Mouse (Mus musculus) forebrain, embryonic 15.5 days (tissue): ENCODE results near the gene Slc8a2. TPM values are rescaled to one million over a fixed set of nuclear protein-coding genes. Genes with fewer than 3 reads are reported as not detected.

Source experiments
- ATAC-seq: fragments of 200-750 bp; cut with Nextera tagmentation; replicated peaks from 2 replicates; pipeline ENCODE4 v1.8.0; 2017; ENCODE audit warnings: mild to moderate bottlenecking, moderate TSS enrichment, moderate library complexity
- H3K27ac ChIP-seq: fragments of 300-500 bp; sonication (generic); replicated peaks from 2 replicates; pipeline ENCODE4 v1.5.1; 2015; ENCODE audit warnings: mild to moderate bottlenecking, inconsistent platforms
- H3K27me3 ChIP-seq: fragments of 300-500 bp; sonication (generic); 2 replicates; pipeline ENCODE4 v1.6.1; 2015; ENCODE audit warnings: inconsistent platforms
- H3K36me3 ChIP-seq: fragments of 300-500 bp; sonication (generic); 2 replicates; pipeline ENCODE4 v1.6.1; 2015; ENCODE audit warnings: mild to moderate bottlenecking, inconsistent platforms
- H3K4me1 ChIP-seq: fragments of 300-500 bp; sonication (generic); 2 replicates; pipeline ENCODE4 v1.6.1; 2015; ENCODE audit warnings: inconsistent platforms
- H3K4me2 ChIP-seq: fragments of 300-500 bp; sonication (generic); replicated peaks from 2 replicates; pipeline ENCODE4 v1.6.1; 2015; ENCODE audit warnings: mild to moderate bottlenecking, inconsistent platforms
- H3K4me3 ChIP-seq: fragments of 300-500 bp; sonication (generic); 2 replicates; pipeline ENCODE4 v1.5.1; 2015; ENCODE audit warnings: mild to moderate bottlenecking, inconsistent platforms
- H3K9ac ChIP-seq: fragments of 300-500 bp; sonication (generic); replicated peaks from 2 replicates; pipeline ENCODE4 v1.6.1; 2015; ENCODE audit warnings: mild to moderate bottlenecking, inconsistent platforms
- H3K9me3 ChIP-seq: fragments of 300-500 bp; sonication (generic); 2 replicates; pipeline ENCODE4 v1.6.1; 2016; ENCODE audit warnings: inconsistent platforms
- WGBS: fragments of 180-500 bp; shearing (Covaris S2); methylation state at CpG from one replicate; pipeline ENCODE4 v1.1.7; 2015; ENCODE audit warnings: mixed read lengths; 5-methylcytosine and 5-hydroxymethylcytosine counted together
- polyA plus RNA-seq: library from polyadenylated mRNA; unstranded; fragments of >200 nt; fragmentation: Nextera tagmentation; extraction: Ambion mirVana; gene quantifications from 2 replicates; pipeline ENCODE4 v1.2.1, GENCODE M21; 2015

Slc8a2 gene
- polyA plus RNA-seq, 1 experiment from 2014 or later: 1.1 TPM

DNA sequence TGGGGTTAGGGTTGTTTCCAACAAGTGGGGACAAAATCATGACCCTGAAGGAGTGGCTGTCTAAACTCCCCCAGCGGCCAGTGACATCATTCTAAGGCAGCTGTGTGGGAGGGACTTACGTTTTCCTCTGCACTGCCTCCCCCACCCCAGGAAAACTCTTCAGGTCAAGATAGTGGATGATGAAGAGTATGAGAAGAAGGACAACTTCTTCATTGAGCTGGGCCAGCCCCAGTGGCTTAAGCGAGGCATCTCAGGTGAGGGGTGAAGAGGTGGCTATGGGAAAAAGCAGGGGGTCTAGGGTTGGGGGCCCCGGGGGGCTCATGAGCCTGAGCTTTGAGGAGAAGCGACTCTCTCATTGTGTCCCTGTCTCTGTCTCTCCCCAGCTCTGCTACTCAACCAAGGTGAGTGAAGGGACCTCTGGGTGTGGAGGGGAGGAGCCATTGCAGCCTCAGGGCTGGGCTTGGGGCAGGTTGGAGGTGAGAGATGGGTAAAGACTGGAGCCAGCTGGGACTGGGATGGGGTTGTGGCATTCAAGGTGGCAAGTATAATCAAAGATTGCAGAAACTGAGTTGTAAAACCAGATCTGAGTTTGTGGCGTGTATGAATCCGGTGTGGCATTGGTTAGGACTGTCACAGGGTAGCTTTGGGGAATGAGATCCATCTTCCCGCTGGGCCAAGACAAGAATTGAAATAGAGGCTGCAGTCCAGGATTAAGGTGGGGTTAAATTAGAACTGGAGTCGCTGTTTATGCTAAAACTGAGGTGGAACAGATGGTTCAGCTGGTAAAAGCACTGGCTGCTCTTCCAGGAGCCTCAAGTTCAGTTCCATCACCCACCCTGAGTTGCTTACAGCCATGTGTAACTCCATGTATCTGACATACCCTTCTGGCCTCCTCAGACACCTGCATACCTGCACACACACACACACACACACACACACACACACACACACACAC lies 20.8 kb downstream of the Slc8a2 start:
- H3K4me2 ChIP-seq: no peak overlapping the region
- H3K36me3 ChIP-seq: no peaks in the 10 kb centered on the region
- no peak for ATAC-seq
- H3K27ac ChIP-seq: 0 out of 2 replicates have a peak overlapping the region, but pooled peaks have one; percentile 4
- no peak overlapping the region for H3K9ac ChIP-seq
- WGBS: 79% methylated on average over 9 of the region's 9 CpGs
- no peaks in the 10 kb centered on the region for H3K27me3 ChIP-seq
- peaks cover 45% of the 10 kb centered on the region for H3K4me1 ChIP-seq
- H3K9me3 ChIP-seq: no peaks in the 10 kb centered on the region
- no peak overlapping the region for H3K4me3 ChIP-seq

DNA sequence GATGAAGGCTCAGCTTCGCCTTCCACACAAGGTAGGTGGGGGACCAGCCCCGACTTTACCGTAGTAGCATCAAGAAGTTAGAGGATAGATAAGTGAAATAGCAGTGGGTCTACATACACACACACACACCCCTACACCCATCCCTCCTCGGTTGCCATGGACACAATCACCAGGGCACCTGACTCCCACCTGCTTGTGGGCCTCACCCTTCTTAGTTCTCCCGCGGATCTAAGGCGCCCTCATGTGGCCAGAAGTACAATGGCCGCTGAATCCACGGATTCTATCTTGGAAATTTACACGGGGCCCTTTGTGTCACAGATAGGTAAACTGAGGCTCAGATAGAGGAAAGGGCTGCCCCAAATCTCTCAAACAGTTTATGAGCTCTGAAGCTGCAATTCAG lies 23.9 kb downstream of the Slc8a2 start:
- Histone ChIP-seq H3K27ac (peak overlapping the region; percentile 23; the same call in 1 of the 2 replicates), H3K4me3 (no peak overlapping the region), H3K9me3 (no peaks in the 10 kb centered on the region), H3K27me3 (peaks cover 6% of the 10 kb centered on the region; the same call in 1 of the 2 replicates), H3K36me3 (no peaks in the 10 kb centered on the region), H3K9ac (no peak overlapping the region), H3K4me2 (no peak overlapping the region), H3K4me1 (peaks cover 26% of the 10 kb centered on the region)
- ATAC-seq: peak; percentile 82
- 17% methylated on average over 10 of the region's 10 CpGs for WGBS

DNA sequence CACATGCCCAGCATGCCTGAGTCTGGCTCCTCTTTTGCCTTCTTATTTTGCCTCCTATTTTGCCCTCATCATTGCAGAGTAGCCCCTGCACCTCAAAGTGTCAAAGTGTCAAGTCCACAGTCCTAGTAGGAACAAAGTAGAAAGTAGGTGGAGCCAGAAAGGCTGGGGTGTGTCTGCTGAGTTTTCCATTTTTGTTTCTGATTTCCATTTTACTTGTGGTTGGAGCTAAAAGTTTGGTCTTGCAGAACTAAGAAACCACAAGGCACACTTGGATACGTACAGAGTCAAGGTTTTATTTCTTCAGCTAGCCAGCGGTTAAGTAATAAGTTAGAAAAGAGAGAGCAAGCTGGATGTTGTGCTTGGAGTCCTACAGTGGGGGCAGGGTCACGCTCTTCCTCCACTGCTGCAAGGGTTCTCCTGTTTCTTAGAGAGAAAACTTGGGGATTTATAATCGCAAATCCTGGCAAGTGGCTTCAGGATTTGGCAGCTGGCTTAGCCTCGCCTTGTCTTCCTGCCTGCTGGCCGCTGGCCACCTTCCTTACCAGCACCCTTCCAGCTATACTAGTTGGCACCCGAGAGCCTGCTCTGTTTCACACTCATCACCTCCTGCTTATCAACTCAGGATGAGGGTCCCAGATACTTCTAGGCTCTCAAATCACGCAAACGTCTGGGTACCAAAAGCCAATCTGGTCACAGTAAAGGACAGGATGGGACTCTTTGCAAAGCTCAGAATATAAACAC lies 25.7 kb downstream of the Slc8a2 start:
- Histone ChIP-seq H3K4me3 (no peak overlapping the region), H3K4me1 (peaks cover 12% of the 10 kb centered on the region), H3K4me2 (no peak overlapping the region), H3K9me3 (no peaks in the 10 kb centered on the region), H3K27me3 (peaks cover 18% of the 10 kb centered on the region; the same call in 1 of the 2 replicates), H3K27ac (peak overlapping the region; percentile 39; the same call in 1 of the 2 replicates), H3K36me3 (no peaks in the 10 kb centered on the region), H3K9ac (no peak overlapping the region)
- 71% methylated on average over 9 of the region's 9 CpGs for WGBS
- ATAC-seq: no peak; the same call in 1 of the 2 replicates

DNA sequence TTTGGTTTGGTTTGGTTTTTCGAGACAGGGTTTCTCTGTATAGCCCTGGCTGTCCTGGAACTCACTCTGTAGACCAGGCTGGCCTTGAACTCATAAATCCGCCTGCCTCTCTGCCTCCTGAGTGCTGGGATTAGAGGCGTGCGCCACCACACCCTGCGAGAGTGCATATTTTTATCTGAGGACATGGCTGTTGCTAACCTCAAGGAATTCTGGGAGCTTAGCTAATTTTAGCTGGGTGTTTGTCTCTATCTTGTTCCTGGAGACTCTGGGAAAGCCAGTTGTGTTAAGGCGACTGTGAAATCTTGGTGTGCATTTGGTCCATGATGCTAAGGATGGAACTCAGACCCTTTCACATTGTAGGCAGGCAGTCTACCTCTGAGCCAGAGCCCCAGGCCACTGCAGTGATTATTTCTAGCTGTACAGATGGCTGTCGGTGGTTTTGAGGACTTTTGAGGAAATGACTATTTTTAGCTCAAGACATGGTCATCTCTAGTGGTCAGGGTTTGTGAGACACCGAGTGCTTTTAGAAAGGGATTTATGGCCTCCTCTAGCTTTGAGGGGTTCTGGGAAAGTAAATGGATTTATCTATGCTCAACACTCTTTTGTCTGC lies 26.6 kb downstream of the Slc8a2 start:
- Histone ChIP-seq H3K27ac (no peak overlapping the region), H3K36me3 (no peaks in the 10 kb centered on the region), H3K9ac (no peak overlapping the region), H3K4me3 (no peak overlapping the region), H3K4me1 (peaks cover 12% of the 10 kb centered on the region), H3K27me3 (peaks cover 18% of the 10 kb centered on the region; the same call in 1 of the 2 replicates), H3K4me2 (no peak overlapping the region), H3K9me3 (no peaks in the 10 kb centered on the region)
- WGBS: 83% methylated on average over 8 of the region's 8 CpGs
- ATAC-seq: no peak

DNA sequence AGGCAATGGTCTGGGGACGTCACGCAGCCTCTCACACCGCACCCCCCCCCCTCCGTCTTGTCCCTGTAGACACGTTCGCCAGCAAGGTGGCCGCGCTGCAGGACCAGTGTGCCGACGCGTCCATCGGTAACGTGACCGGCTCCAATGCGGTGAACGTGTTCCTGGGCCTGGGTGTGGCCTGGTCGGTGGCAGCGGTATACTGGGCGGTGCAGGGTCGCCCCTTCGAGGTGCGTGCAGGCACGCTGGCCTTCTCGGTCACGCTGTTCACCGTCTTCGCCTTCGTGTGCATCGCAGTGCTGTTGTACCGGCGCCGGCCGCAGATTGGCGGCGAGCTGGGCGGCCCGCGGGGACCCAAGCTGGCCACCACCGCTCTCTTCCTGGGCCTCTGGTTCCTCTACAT lies 29.1 kb downstream of the Slc8a2 start:
- Histone ChIP-seq H3K27me3 (peaks cover 18% of the 10 kb centered on the region; the same call in 1 of the 2 replicates), H3K9me3 (no peaks in the 10 kb centered on the region), H3K36me3 (no peaks in the 10 kb centered on the region), H3K4me2 (peak overlapping the region; percentile 7; the same call in 1 of the 2 replicates), H3K4me3 (0 out of 2 replicates have a peak overlapping the region, but pooled peaks have one; percentile 2), H3K4me1 (peaks cover 9% of the 10 kb centered on the region), H3K27ac (no peak overlapping the region), H3K9ac (no peak overlapping the region)
- ATAC-seq: no peak
- WGBS: 11% methylated on average over 39 of the region's 39 CpGs

DNA sequence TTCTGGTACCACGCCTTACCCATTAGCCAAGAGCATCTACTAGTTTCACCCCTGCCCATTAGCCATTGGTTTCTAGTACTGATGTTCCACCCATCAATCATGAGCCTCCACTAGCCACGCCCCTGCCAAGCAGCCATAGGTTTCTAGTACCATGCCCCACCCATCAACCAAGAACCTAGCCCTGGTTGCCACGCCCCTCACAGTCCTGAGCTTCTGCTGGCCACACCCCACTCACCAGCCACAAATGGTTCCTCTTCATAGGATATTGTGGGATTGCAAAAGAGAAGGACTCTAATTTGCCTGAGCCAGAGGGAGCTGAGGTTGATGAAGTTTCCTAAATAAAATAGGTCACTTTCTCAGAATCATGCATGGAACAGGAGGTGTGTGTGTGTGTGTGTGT lies 31.1 kb downstream of the Slc8a2 start:
- 70% methylated on average over 3 of the region's 3 CpGs for WGBS
- no peak overlapping the region for H3K9ac ChIP-seq
- H3K4me3 ChIP-seq: no peak overlapping the region
- no peaks in the 10 kb centered on the region for H3K4me1 ChIP-seq
- no peak overlapping the region for H3K27ac ChIP-seq
- H3K27me3 ChIP-seq: peaks cover 18% of the 10 kb centered on the region; the same call in 1 of the 2 replicates
- no peaks in the 10 kb centered on the region for H3K9me3 ChIP-seq
- ATAC-seq: no peak
- H3K4me2 ChIP-seq: no peak overlapping the region
- H3K36me3 ChIP-seq: no peaks in the 10 kb centered on the region

GRCm38 (mm10) chr7:16161302-16161701 lies 31.7 kb downstream of the Slc8a2 start:
- Histone ChIP-seq H3K4me1 (no peaks in the 10 kb centered on the region), H3K27me3 (peaks cover 18% of the 10 kb centered on the region; the same call in 1 of the 2 replicates), H3K4me2 (no peak overlapping the region), H3K27ac (no peak overlapping the region), H3K4me3 (no peak overlapping the region), H3K9ac (no peak overlapping the region), H3K9me3 (no peaks in the 10 kb centered on the region), H3K36me3 (no peaks in the 10 kb centered on the region)
- WGBS: 89% methylated on average over 9 of the region's 9 CpGs
- ATAC-seq: no peak

DNA sequence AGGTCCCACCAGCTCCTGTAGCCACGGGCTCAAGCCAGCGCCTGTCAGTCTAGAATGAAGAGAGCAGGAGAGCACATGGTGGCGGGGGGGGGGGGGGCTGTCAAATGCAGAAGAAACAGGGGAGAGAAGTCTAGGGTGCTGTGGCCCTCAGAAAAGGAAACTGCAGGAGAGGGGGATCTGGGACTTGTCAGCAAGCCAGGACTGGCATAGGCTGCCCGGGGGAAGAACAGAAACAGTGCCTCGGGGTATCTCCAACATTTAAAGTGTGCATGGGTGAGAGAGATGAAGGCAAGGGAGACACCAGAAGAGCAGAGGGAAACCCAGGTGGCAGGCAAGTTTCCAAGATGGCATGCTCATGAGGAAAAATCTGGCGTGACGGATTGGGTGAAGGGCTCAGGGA lies 32.4 kb downstream of the Slc8a2 start:
- no peak overlapping the region for H3K4me2 ChIP-seq
- no peak overlapping the region for H3K9ac ChIP-seq
- no peaks in the 10 kb centered on the region for H3K4me1 ChIP-seq
- H3K27me3 ChIP-seq: peaks cover 18% of the 10 kb centered on the region; the same call in 1 of the 2 replicates
- H3K27ac ChIP-seq: no peak overlapping the region
- WGBS: 64% methylated on average over 7 of the region's 7 CpGs
- no peak for ATAC-seq
- H3K9me3 ChIP-seq: no peaks in the 10 kb centered on the region
- no peak overlapping the region for H3K4me3 ChIP-seq
- H3K36me3 ChIP-seq: no peaks in the 10 kb centered on the region

DNA sequence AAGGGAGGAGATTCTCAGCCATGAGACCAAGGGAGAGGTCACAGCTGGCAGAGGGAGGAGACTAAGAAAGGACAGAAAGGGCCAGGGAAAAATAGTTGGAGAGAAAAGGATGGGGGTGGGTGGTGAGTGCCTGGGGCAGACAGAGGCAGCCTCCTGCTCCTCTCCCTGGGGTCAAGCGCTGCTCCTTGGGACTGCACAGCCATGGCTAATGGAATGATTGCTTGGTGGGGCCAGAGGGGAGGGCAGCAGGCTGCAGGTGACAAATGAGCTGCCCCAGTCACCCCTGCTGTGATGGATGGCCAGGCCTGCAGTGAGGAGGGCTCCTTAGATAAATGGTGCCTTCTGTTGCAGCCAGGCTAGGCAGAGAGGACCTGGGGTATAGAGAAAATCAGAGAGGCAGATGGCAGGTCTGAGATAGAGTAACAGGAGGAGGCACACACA lies 42.5 kb downstream of the Slc8a2 start:
- 17% methylated on average over 1 of the region's 1 CpGs for WGBS
- no peaks in the 10 kb centered on the region for H3K27me3 ChIP-seq
- no peak overlapping the region for H3K4me3 ChIP-seq
- 0 out of 2 replicates have a peak, but pooled peaks cover under 1% of the 10 kb centered on the region for H3K36me3 ChIP-seq
- peaks cover 39% of the 10 kb centered on the region for H3K4me1 ChIP-seq
- no peak for ATAC-seq
- H3K9ac ChIP-seq: 0 out of 2 replicates have a peak overlapping the region, but pooled peaks have one; percentile 24
- H3K9me3 ChIP-seq: no peaks in the 10 kb centered on the region
- no peak overlapping the region for H3K27ac ChIP-seq
- H3K4me2 ChIP-seq: no peak overlapping the region

DNA sequence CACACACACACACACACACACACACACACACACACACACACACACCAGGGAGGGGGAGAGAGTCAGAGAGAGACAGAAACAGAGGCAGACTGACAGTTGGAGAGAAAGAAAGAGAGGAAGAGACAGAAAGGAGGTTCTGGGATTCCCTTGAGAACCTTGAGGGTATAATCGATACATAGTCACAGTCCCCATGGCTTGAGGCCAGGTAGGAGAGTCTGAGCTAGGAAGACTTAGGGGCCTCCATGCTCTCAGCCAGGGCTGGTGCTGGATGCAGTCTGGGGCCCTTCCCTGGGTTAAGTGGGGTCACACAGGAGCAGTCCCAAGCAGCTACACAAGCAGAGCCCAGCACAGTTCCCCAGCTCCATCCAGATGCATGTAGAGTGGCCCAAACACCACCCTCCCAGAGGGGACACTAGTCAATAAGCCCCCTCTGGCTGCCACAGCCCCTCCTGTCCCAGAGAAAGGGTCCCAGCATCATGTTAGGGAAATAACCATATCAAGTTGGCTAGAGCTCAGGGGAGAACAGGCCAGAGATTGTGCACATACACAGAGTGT lies 43.0 kb downstream of the Slc8a2 start:
- WGBS: 40% methylated on average over 1 of the region's 1 CpGs
- no peaks in the 10 kb centered on the region for H3K9me3 ChIP-seq
- no peak overlapping the region for H3K4me3 ChIP-seq
- H3K36me3 ChIP-seq: 0 out of 2 replicates have a peak, but pooled peaks cover 3% of the 10 kb centered on the region
- no peak overlapping the region for H3K4me2 ChIP-seq
- H3K27me3 ChIP-seq: no peaks in the 10 kb centered on the region
- H3K4me1 ChIP-seq: peaks cover 41% of the 10 kb centered on the region
- no peak overlapping the region for H3K27ac ChIP-seq
- ATAC-seq: no peak
- H3K9ac ChIP-seq: no peak overlapping the region

- WGBS: 38% methylated on average over 5 of the region's 5 CpGs
- no peaks in the 10 kb centered on the region for H3K9me3 ChIP-seq
- H3K36me3 ChIP-seq: 0 out of 2 replicates have a peak, but pooled peaks cover 3% of the 10 kb centered on the region
- no peak for ATAC-seq
- H3K4me3 ChIP-seq: no peak overlapping the region
- no peak overlapping the region for H3K27ac ChIP-seq
- peaks cover 41% of the 10 kb centered on the region for H3K4me1 ChIP-seq
- no peaks in the 10 kb centered on the region for H3K27me3 ChIP-seq
- no peak overlapping the region for H3K4me2 ChIP-seq
- 0 out of 2 replicates have a peak overlapping the region, but pooled peaks have one; percentile 90 for H3K9ac ChIP-seq
These were observed 43.5 kb downstream of the Slc8a2 start for GRCm38 (mm10) chr7:16173146-16173545.
